Mouse (Mus musculus) macrophage (primary cell): Measurements from ENCODE around the gene Map2k6. TPM values are rescaled to one million over a fixed set of nuclear protein-coding genes. Genes with fewer than 3 reads are reported as not detected.
A peak's percentile ranks its signal among the peaks of the same experiment; 100 is the strongest.

ENCODE experiments used
- H3K27ac ChIP-seq: fragments of 350-480 bp; formaldehyde crosslinking; 2 replicates; pipeline ENCODE4 v1.9.0; 2021
- H3K36me3 ChIP-seq: fragments of 350-480 bp; formaldehyde crosslinking; 2 replicates; pipeline ENCODE4 v1.9.0; 2021; ENCODE audit errors: inconsistent target
- H3K4me3 ChIP-seq: fragments of 350-480 bp; formaldehyde crosslinking; 2 replicates; pipeline ENCODE4 v1.9.0; 2021; ENCODE audit errors: inconsistent target
- H3K79me2 ChIP-seq: fragments of 350-480 bp; formaldehyde crosslinking; 2 replicates; pipeline ENCODE4 v1.9.0; 2021; ENCODE audit errors: inconsistent target
- WGBS: methylation state at CpG from one replicate; pipeline ENCODE4 v1.1.7; 2026; ENCODE audit warnings: inconsistent platforms; ENCODE audit not compliant: missing documents; 5-methylcytosine and 5-hydroxymethylcytosine counted together
- polyA plus RNA-seq: library from polyadenylated mRNA; stranded (reverse); fragments of 250-400 nt; gene quantifications from 3 replicates; pipeline ENCODE4 v1.2.4, GENCODE M21; 2018; ENCODE audit warnings: inconsistent platforms

Gene Map2k6
- polyA plus RNA-seq, 1 experiment from 2014 or later: 3.1 TPM

- Histone ChIP-seq H3K79me2 (no peaks in the 10 kb centered on the region), H3K27ac (no peak overlapping the region), H3K4me3 (no peak overlapping the region), H3K36me3 (no peaks in the 10 kb centered on the region)
- 94% methylated on average over 11 of the region's 11 CpGs for WGBS
These were observed 104.2 kb downstream of the Map2k6 start for GRCm38 (mm10) chr11:110502937-110503670.

GRCm38 (mm10) chr11:110511466-110511865 lies 112.5 kb downstream of the Map2k6 start:
- WGBS: 79% methylated on average over 7 of the region's 7 CpGs
- no peaks in the 10 kb centered on the region for H3K36me3 ChIP-seq
- H3K27ac ChIP-seq: no peak overlapping the region
- H3K79me2 ChIP-seq: no peaks in the 10 kb centered on the region
- no peak overlapping the region for H3K4me3 ChIP-seq

- Histone ChIP-seq H3K36me3 (no peaks in the 10 kb centered on the region), H3K27ac (no peak overlapping the region), H3K79me2 (no peaks in the 10 kb centered on the region), H3K4me3 (no peak overlapping the region)
- WGBS: 92% methylated on average over 1 of the region's 1 CpGs
These were observed 119.7 kb downstream of the Map2k6 start for GRCm38 (mm10) chr11:110518648-110519047.

- 95% methylated on average over 2 of the region's 2 CpGs for WGBS
- no peaks in the 10 kb centered on the region for H3K36me3 ChIP-seq
- H3K27ac ChIP-seq: no peak overlapping the region
These were observed 124.0 kb downstream of the Map2k6 start for GRCm38 (mm10) chr11:110522906-110523305.

GRCm38 (mm10) chr11:110526156-110526555 lies 127.2 kb downstream of the Map2k6 start:
- Histone ChIP-seq H3K27ac (no peak overlapping the region), H3K79me2 (no peaks in the 10 kb centered on the region), H3K4me3 (no peak overlapping the region), H3K36me3 (no peaks in the 10 kb centered on the region)
- WGBS: 96% methylated on average over 4 of the region's 4 CpGs

More at GRCm38 (mm10) chr11:110522906-110523305, 124.0 kb downstream of the Map2k6 start:
- Histone ChIP-seq H3K79me2 (no peaks in the 10 kb centered on the region), H3K4me3 (no peak overlapping the region)

GRCm38 (mm10) chr11:110531087-110531486 lies 132.2 kb downstream of the Map2k6 start:
- no peak overlapping the region for H3K27ac ChIP-seq
- H3K36me3 ChIP-seq: no peaks in the 10 kb centered on the region
- no peaks in the 10 kb centered on the region for H3K79me2 ChIP-seq
- 91% methylated on average over 7 of the region's 7 CpGs for WGBS
- H3K4me3 ChIP-seq: no peak overlapping the region

GRCm38 (mm10) chr11:110534856-110535255 lies 135.9 kb downstream of the Map2k6 start:
- no peak overlapping the region for H3K27ac ChIP-seq
- no peaks in the 10 kb centered on the region for H3K79me2 ChIP-seq
- H3K4me3 ChIP-seq: no peak overlapping the region
- H3K36me3 ChIP-seq: no peaks in the 10 kb centered on the region
- WGBS: 77% methylated on average over 4 of the region's 4 CpGs

- no peaks in the 10 kb centered on the region for H3K79me2 ChIP-seq
- WGBS: 88% methylated on average over 2 of the region's 2 CpGs
- H3K4me3 ChIP-seq: no peak overlapping the region
- H3K36me3 ChIP-seq: no peaks in the 10 kb centered on the region
- H3K27ac ChIP-seq: no peak overlapping the region
These were observed 137.6 kb downstream of the Map2k6 start for GRCm38 (mm10) chr11:110536533-110536932.

GRCm38 (mm10) chr11:110537602-110538001 lies 138.7 kb downstream of the Map2k6 start:
- WGBS: under 1% methylated on average over 15 of the region's 15 CpGs
- Histone ChIP-seq H3K27ac (peak overlapping the region; percentile 66), H3K36me3 (no peaks in the 10 kb centered on the region), H3K79me2 (no peaks in the 10 kb centered on the region), H3K4me3 (peak overlapping the region; percentile 33)

GRCm38 (mm10) chr11:110538206-110538605 lies 139.3 kb downstream of the Map2k6 start:
- Histone ChIP-seq H3K4me3 (peak overlapping the region; percentile 33), H3K79me2 (no peaks in the 10 kb centered on the region), H3K36me3 (no peaks in the 10 kb centered on the region), H3K27ac (peak overlapping the region; percentile 66)
- 10% methylated on average over 10 of the region's 10 CpGs for WGBS

GRCm38 (mm10) chr11:110541933-110542332 lies 143.0 kb downstream of the Map2k6 start:
- Histone ChIP-seq H3K4me3 (no peak overlapping the region), H3K27ac (no peak overlapping the region), H3K36me3 (no peaks in the 10 kb centered on the region), H3K79me2 (no peaks in the 10 kb centered on the region)
- whole genome bisulfite sequencing: 88% methylated on average over 4 of the region's 4 CpGs

- Histone ChIP-seq H3K79me2 (no peaks in the 10 kb centered on the region), H3K4me3 (no peak overlapping the region), H3K27ac (no peak overlapping the region), H3K36me3 (no peaks in the 10 kb centered on the region)
- 93% methylated on average over 11 of the region's 11 CpGs for WGBS
These were observed 145.7 kb downstream of the Map2k6 start for GRCm38 (mm10) chr11:110544419-110545210.

- WGBS: 77% methylated on average over 3 of the region's 3 CpGs
- H3K36me3 ChIP-seq: no peaks in the 10 kb centered on the region
- H3K27ac ChIP-seq: no peak overlapping the region
- no peaks in the 10 kb centered on the region for H3K79me2 ChIP-seq
- no peak overlapping the region for H3K4me3 ChIP-seq
These were observed 146.5 kb downstream of the Map2k6 start for GRCm38 (mm10) chr11:110545416-110545815.

- 48% methylated on average over 11 of the region's 12 CpGs for WGBS
- Histone ChIP-seq H3K4me3 (no peak overlapping the region), H3K36me3 (no peaks in the 10 kb centered on the region), H3K79me2 (no peaks in the 10 kb centered on the region), H3K27ac (no peak overlapping the region)
These were observed 152.6 kb downstream of the Map2k6 start for GRCm38 (mm10) chr11:110551471-110551967.
